Comparison of ENCODE assay signal across 9 mouse cellular contexts in the genomic region with DNA sequence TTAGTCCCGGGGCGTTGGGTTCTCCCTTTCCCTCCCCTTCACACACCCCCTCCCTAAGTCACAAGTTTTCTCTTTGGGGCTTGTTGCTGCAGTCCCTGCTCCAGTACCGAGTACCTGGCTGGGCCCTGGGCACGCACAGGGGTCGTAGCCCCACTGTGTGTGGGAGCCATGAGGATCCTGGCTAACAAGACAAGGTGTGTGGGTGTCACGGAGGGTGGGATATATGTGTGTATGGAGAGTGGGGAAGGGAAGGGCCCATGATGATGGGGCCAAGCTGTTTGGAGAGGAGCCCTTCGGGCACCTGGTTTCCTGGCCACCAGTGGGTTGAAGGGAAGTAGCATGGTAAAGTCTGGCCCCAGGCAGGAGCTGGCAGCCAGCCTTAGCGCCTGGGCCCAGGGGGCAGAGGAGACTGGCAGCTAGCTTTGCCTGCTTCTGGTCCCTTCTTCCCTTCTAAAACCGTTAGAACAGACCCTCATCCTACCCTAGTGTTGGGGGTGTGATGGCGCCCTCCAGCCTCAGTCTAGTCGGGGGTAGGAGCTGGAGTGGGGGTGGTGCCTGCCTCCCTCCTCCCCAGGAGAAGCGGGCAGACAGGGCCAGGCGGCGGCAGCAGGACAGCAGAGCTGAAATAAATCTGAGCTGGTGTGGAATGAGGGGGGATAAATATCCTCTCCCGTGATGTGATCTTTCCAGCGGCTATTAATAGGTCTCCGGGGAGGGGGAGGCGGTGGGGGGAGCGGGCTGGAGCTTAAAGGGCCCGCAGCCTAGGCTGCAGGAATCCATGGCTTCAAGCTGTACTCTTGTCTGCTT. TPM values are rescaled to one million over a fixed set of nuclear protein-coding genes. Genes with fewer than 3 reads are reported as not detected.
DNase-seq lines count a peak whose midpoint lies in the region; ATAC-seq lines count a peak whose summit lies in the region.
"Had no signal": no experiment of that assay in that cellular context is flagged by ENCODE, and none has a peak within 500 bp of the region (broad histone marks: within the 10 kb centered on the region; RNA-seq: fewer than 3 reads in every experiment).

No protein-coding gene starts in this region.

- WGBS in lung, embryonic 15.5 days = 4% methylated on average over 20 of the region's 20 CpGs
- 11% methylated on average over 20 of the region's 20 CpGs for WGBS in midbrain, embryonic 10.5 days

- no peak for DNase-seq in lung, postnatal 36 days
- peak; percentile 72 for DNase-seq in cerebellum, adult 8-10 months
- peak; percentile 81 for DNase-seq in gastrocnemius, postnatal 25 days
- DNase-seq in kidney, adult 9 months = peak; percentile 38
- no peak for DNase-seq in midbrain, embryonic 10.5 days (ENCODE audit: low spot score)
- no peak for DNase-seq in spleen, adult 12 weeks (ENCODE audit: low spot score)
- no peak for DNase-seq in right cerebral cortex, postnatal 25 days

- H3K27ac ChIP-seq in lung, embryonic 15.5 days = peak overlapping the region; percentile 98
- peak overlapping the region; percentile 84 for H3K27ac ChIP-seq in midbrain, embryonic 10.5 days (replicated peaks)

- peak overlapping the region; percentile 81 for H3K4me2 ChIP-seq in lung, embryonic 15.5 days

- H3K9ac ChIP-seq in lung, embryonic 15.5 days = peak overlapping the region; percentile 49

- H3K4me3 ChIP-seq in lung, embryonic 15.5 days = peak overlapping the region; percentile 46
- H3K4me3 ChIP-seq in midbrain, embryonic 10.5 days = peak overlapping the region; percentile 58

- H3K9me3 ChIP-seq in lung, embryonic 15.5 days = no peaks in the 10 kb centered on the region
- no peaks in the 10 kb centered on the region for H3K9me3 ChIP-seq in midbrain, embryonic 10.5 days (replicated peaks)
- H3K9me3 ChIP-seq: megakaryocyte, embryonic 14.5 days had no signal

- no peaks in the 10 kb centered on the region for H3K27me3 ChIP-seq in lung, embryonic 15.5 days
- H3K27me3 ChIP-seq in midbrain, embryonic 10.5 days (ENCODE audit: low read depth, poor library complexity, severe bottlenecking) = peaks cover 49% of the 10 kb centered on the region

- ATAC-seq in lung, embryonic 15.5 days (ENCODE audit: borderline replicate concordance, extremely low read depth, low FRiP score, low TSS enrichment) = peak; percentile 16; the same call in 1 of the 2 replicates

- H3K36me3 ChIP-seq in lung, embryonic 15.5 days = peaks cover 26% of the 10 kb centered on the region
- H3K36me3 ChIP-seq in midbrain, embryonic 10.5 days = peaks cover 13% of the 10 kb centered on the region

- peaks cover 77% of the 10 kb centered on the region for H3K4me1 ChIP-seq in lung, embryonic 15.5 days
- peaks cover 69% of the 10 kb centered on the region for H3K4me1 ChIP-seq in midbrain, embryonic 10.5 days

RNA-seq across cellular contexts. Expression of a gene that starts 16.9 kb away (rescaled TPM):
- 17.1 and 17.3 TPM in 2 replicates for polyA plus RNA-seq in lung, embryonic 15.5 days (2015; fragmentation: Nextera tagmentation; extraction: Ambion mirVana)
- 10 to 100 TPM; 33.6 to 40.7 TPM for total RNA-seq in gastrocnemius, postnatal 25 days (2021)
- polyA plus RNA-seq in midbrain, embryonic 10.5 days (2016; fragmentation: Nextera tagmentation; extraction: Ambion mirVana) = 3.9 and 4.7 TPM in 2 replicates

RNA-seq across cellular contexts. Expression of a gene that starts 44.8 kb away (rescaled TPM):
- polyA plus RNA-seq in lung, embryonic 15.5 days (2015; fragmentation: Nextera tagmentation; extraction: Ambion mirVana) = 1.3 and 1.5 TPM in 2 replicates
- total RNA-seq in gastrocnemius, postnatal 25 days (2021) = under 1 TPM; 0.32 to 0.43 TPM
- polyA plus RNA-seq in midbrain, embryonic 10.5 days (2016; fragmentation: Nextera tagmentation; extraction: Ambion mirVana) = not detected in 2 replicates

RNA-seq across cellular contexts. Expression of a gene that starts 58.6 kb away (rescaled TPM):
- polyA plus RNA-seq in lung, embryonic 15.5 days (2015; fragmentation: Nextera tagmentation; extraction: Ambion mirVana) = not detected in 2 replicates
- total RNA-seq in gastrocnemius, postnatal 25 days (2021) = not detected
- polyA plus RNA-seq in midbrain, embryonic 10.5 days (2016; fragmentation: Nextera tagmentation; extraction: Ambion mirVana) = not detected in 2 replicates

Comparison
In these comparisons a context has a peak if more than half of its experiments do, and no peak if none do; other contexts are left out.
1. DNase-seq: peak in cerebellum, adult 8-10 months (single experiment), gastrocnemius, postnatal 25 days (single experiment) and kidney, adult 9 months (single experiment); none in lung, postnatal 36 days (single experiment), midbrain, embryonic 10.5 days (single experiment), spleen, adult 12 weeks (single experiment) and right cerebral cortex, postnatal 25 days (single experiment).